Mouse (Mus musculus) spleen, adult 2 months (tissue): ENCODE results near the gene Park7. TPM values are rescaled to one million over a fixed set of nuclear protein-coding genes. Genes with fewer than 3 reads are reported as not detected.

Experiments used
- DNase-seq, 2 experiments: peaks; one replicate each; pipeline versions ENCODE4 v3.0.0 to v3.0.0-alpha.2; 2012 to 2021; ENCODE audit warnings: low spot score in 2 of 2, low read depth in 1 of 2
- H3K27ac ChIP-seq: fragments of 200-500 bp; 2 replicates; pipeline ENCODE4 v1.5.1; 2012; ENCODE audit warnings: low read length, inconsistent platforms; ENCODE audit not compliant: insufficient read depth
- H3K27me3 ChIP-seq: fragments of 200-500 bp; 2 replicates; pipeline ENCODE4 v1.6.1; 2012; ENCODE audit warnings: mild to moderate bottlenecking, moderate library complexity, low read length, inconsistent platforms; ENCODE audit not compliant: control insufficient read depth, insufficient read depth
- H3K36me3 ChIP-seq: fragments of 200-500 bp; 2 replicates; pipeline ENCODE4 v1.6.1; 2012; ENCODE audit warnings: mild to moderate bottlenecking, low read length, inconsistent platforms; ENCODE audit not compliant: control insufficient read depth, insufficient read depth
- H3K4me1 ChIP-seq: fragments of 200-500 bp; 2 replicates; pipeline ENCODE4 v1.6.1; 2011; ENCODE audit warnings: inconsistent platforms; ENCODE audit not compliant: control insufficient read depth, insufficient read depth, insufficient read length
- H3K4me3 ChIP-seq: fragments of 200-500 bp; 2 replicates; pipeline ENCODE4 v1.5.1; 2011; ENCODE audit warnings: mild to moderate bottlenecking, inconsistent platforms; ENCODE audit not compliant: insufficient read depth, insufficient read length; ENCODE audit errors: extremely low read depth
- CTCF ChIP-seq: fragments of 200-500 bp; IDR thresholded peaks from 2 replicates; pipeline ENCODE4 v1.5.1; 2011; ENCODE audit warnings: mild to moderate bottlenecking, inconsistent platforms; ENCODE audit not compliant: insufficient read depth, insufficient read length, insufficient replicate concordance; ENCODE audit errors: extremely low read depth
- POLR2A ChIP-seq: fragments of 200-500 bp; IDR thresholded peaks from 2 replicates; pipeline ENCODE4 v1.6.1; 2011; ENCODE audit warnings: low read depth, low read length, inconsistent platforms
- WGBS: fragments of 180-500 bp; shearing (Covaris S2); methylation state at CpG from one replicate; pipeline ENCODE4 v1.1.7; 2018; 5-methylcytosine and 5-hydroxymethylcytosine counted together
- polyA plus RNA-seq: library from polyadenylated mRNA; depleted of rRNA; stranded (reverse); fragments of >200 nt; gene quantifications from 2 replicates; pipeline ENCODE4 v1.2.3, GENCODE M21; 2012

The Park7 gene
- polyA plus RNA-seq, 1 experiment, result 51.4 TPM

GRCm38 (mm10) chr4:150862626-150863375 lies 51.4 kb downstream of the Park7 start:
- DNase-seq, result no peak
- WGBS, result 74% methylated on average over 8 of the region's 8 CpGs
- Histone ChIP-seq H3K27ac (no peak overlapping the region), H3K4me1 (0 out of 2 replicates have a peak, but pooled peaks cover 2% of the 10 kb centered on the region), H3K4me3 (no peak overlapping the region), H3K36me3 (peaks cover 3% of the 10 kb centered on the region; the same call in 1 of the 2 replicates), H3K27me3 (no peaks in the 10 kb centered on the region)
- no peak for TF ChIP-seq POLR2A
- TF ChIP-seq CTCF, result no peak

- H3K4me1 ChIP-seq, result 0 out of 2 replicates have a peak, but pooled peaks cover 2% of the 10 kb centered on the region
- H3K4me3 ChIP-seq, result no peak overlapping the region
- DNase-seq, result no peak
- TF ChIP-seq POLR2A, result no peak
- no peak for TF ChIP-seq CTCF
- no peaks in the 10 kb centered on the region for H3K27me3 ChIP-seq
- 93% methylated on average over 2 of the region's 2 CpGs for whole genome bisulfite sequencing
- no peak overlapping the region for H3K27ac ChIP-seq
- no peaks in the 10 kb centered on the region for H3K36me3 ChIP-seq
Observed at GRCm38 (mm10) chr4:150861161-150861560, 53.1 kb downstream of the Park7 start.

DNA sequence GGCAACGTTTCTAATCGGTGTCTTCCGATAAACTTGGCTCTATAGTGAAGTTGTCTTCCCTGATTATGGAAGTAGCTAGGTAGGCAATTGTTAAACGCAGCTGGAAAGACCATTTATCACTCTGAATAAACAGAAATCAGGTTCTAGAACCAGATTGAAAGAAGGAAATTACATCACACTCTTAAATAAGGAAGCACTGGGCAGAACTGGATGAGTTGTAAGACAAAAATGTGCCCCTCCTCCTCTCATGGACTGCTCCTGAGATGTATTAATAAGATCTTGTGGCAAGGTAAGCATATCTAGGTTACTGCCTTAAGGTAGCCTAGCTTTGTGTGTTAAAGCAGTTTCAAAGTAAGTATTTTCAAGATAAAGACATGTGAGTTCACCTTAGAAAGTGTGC lies 53.7 kb downstream of the Park7 start:
- no peak for DNase-seq
- H3K27ac ChIP-seq, result no peak overlapping the region
- H3K4me1 ChIP-seq, result peaks cover 2% of the 10 kb centered on the region; the same call in 1 of the 2 replicates
- no peaks in the 10 kb centered on the region for H3K27me3 ChIP-seq
- H3K4me3 ChIP-seq, result no peak overlapping the region; the same call in 1 of the 2 replicates
- H3K36me3 ChIP-seq, result no peaks in the 10 kb centered on the region
- WGBS, result 45% methylated on average over 4 of the region's 4 CpGs
- TF ChIP-seq POLR2A, result no peak
- TF ChIP-seq CTCF, result no peak

GRCm38 (mm10) chr4:150855346-150855745 lies 58.9 kb downstream of the Park7 start:
- no peak for TF ChIP-seq POLR2A
- TF ChIP-seq CTCF, result no peak
- H3K4me1 ChIP-seq, result peaks cover 2% of the 10 kb centered on the region
- no peak overlapping the region; the same call in 1 of the 2 replicates for H3K27ac ChIP-seq
- peak overlapping the region; percentile 59 for H3K4me3 ChIP-seq
- DNase-seq, result peak in 1 of 2 experiments; percentile 10
- WGBS, result 2% methylated on average over 28 of the region's 43 CpGs
- H3K27me3 ChIP-seq, result no peaks in the 10 kb centered on the region
- no peaks in the 10 kb centered on the region for H3K36me3 ChIP-seq

GRCm38 (mm10) chr4:150854839-150855246 lies 59.4 kb downstream of the Park7 start:
- TF ChIP-seq POLR2A (peak; percentile 97), CTCF (no peak)
- no peaks in the 10 kb centered on the region for H3K36me3 ChIP-seq
- peak overlapping the region; percentile 59 for H3K4me3 ChIP-seq
- H3K27ac ChIP-seq, result peak overlapping the region; percentile 40
- WGBS, result under 1% methylated on average over 59 of the region's 59 CpGs
- peaks cover 2% of the 10 kb centered on the region for H3K4me1 ChIP-seq
- no peaks in the 10 kb centered on the region for H3K27me3 ChIP-seq
- DNase-seq, result peak; percentile 80 to 88

DNA sequence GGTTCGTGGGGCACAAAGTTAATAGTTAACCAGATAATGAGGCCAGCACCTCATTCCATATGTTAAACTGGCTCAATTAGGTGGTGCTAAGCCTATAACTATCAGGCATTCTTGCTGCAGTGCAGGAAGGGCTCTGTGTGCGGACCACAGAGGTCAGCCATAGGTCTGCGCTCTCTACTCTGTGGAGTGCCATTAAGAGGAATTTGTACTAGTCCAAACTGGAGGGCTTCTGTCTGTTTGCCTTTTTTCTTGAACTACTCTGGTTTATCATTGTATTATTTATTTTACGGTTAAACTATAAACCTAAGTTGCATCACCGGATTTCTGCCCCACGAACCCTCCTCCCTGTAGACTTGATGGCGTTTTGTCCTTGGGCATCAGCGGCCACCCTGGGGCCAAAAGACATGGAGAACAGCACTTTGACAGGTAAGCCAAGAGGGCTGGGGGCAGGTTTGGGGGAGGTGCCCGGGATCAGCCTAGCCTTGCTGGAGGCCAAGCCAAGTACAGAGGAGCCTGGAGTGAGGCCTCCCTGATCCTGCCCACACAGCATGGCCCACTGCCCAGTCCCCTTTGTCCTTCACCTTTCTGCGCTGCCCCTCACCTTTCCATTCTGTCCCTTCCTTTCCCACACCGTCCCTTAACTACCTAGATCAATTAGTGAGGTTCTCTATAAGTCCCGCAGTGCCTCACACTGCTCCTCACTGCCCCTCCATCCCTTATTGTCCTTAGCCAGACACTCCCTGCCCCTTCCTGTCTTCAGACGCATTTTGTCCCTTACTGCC lies 60.4 kb downstream of the Park7 start, which contains the start of gene Errfi1:
Gene Errfi1 (plus strand): TSS at position 240 of the 782 bp plus-strand sequence.
- Histone ChIP-seq H3K4me1 (peaks cover 2% of the 10 kb centered on the region), H3K27me3 (no peaks in the 10 kb centered on the region), H3K4me3 (peak within 1 kb of the TSS; percentile 37; the same call in 1 of the 2 replicates), H3K36me3 (no peaks in the 10 kb centered on the region), H3K27ac (no peak within 1 kb of the TSS)
- TF ChIP-seq CTCF, result no peak
- TF ChIP-seq POLR2A, result no peak
- 85% methylated on average over 13 of the region's 13 CpGs for WGBS
- no peak for DNase-seq
